Mouse (Mus musculus) embryonic stem cell, embryonic (primary cell): ENCODE data around the gene Gm1113.

Experiments used
- CTCF ChIA-PET, 4 experiments: fragments of 300-600 bp in 2 of 4; fragments of 350-600 bp in 2 of 4; sonication (Branson Sonifier 250); formaldehyde crosslinking; loops; one replicate each; lab custom pipeline; 2022; ENCODE audit warnings: inconsistent platforms in 2 of 4; lab: Charles Lee
- POLR2A ChIA-PET, 4 experiments: fragments of 300-600 bp in 2 of 4; fragments of 350-600 bp in 2 of 4; sonication (Branson Sonifier 250); formaldehyde crosslinking; loops; one replicate each; lab custom pipeline; 2022; ENCODE audit warnings: antibody characterized with exemption in 4 of 4, inconsistent platforms in 1 of 4; lab: Charles Lee

The Gm1113 gene

GRCm38 (mm10) chr9:35467264-35467817 is 50.7 kb downstream of the Gm1113 start:
- ChIA-PET POLR2A (interaction anchor here in 2 of 4 experiments (0.7 to 1.8 kb wide), 4 partner anchors 22 to 30 kb away, joined by 3 to 6 read pairs (median 4); no protein-coding TSS in a partner anchor), CTCF (interaction anchor here in 2 of 4 experiments (0.6 to 1.7 kb wide), 3 partner anchors 57 to 68 kb away, joined by 3 to 7 read pairs (median 3); no protein-coding TSS in a partner anchor)

GRCm38 (mm10) chr9:35459594-35459993 is 58.5 kb downstream of the Gm1113 start:
- ChIA-PET CTCF (no interaction called here), POLR2A (no interaction called here)
